Mouse (Mus musculus) cortical plate, adult 2 months (tissue): ENCODE results near the gene Adamtsl5. TPM values are rescaled to one million over a fixed set of nuclear protein-coding genes. Genes with fewer than 3 reads are reported as not detected.

Experiments used
- H3K27ac ChIP-seq: fragments of 200-500 bp; 2 replicates; pipeline ENCODE4 v1.5.1; 2012; ENCODE audit warnings: low read length, control low read depth, inconsistent platforms; ENCODE audit not compliant: insufficient read depth
- H3K4me1 ChIP-seq: fragments of 200-500 bp; 2 replicates; pipeline ENCODE4 v1.6.1; 2011; ENCODE audit warnings: low read length; ENCODE audit not compliant: control insufficient read depth, insufficient read depth
- H3K4me3 ChIP-seq: fragments of 200-500 bp; 2 replicates; pipeline ENCODE4 v1.5.1; 2011; ENCODE audit warnings: mild to moderate bottlenecking, low read length, control low read depth; ENCODE audit not compliant: insufficient read depth
- CTCF ChIP-seq: fragments of 200-500 bp; IDR thresholded peaks from 2 replicates; pipeline ENCODE4 v1.5.1; 2011; ENCODE audit warnings: mild to moderate bottlenecking, control low read depth, low read length; ENCODE audit not compliant: insufficient read depth; ENCODE audit errors: extremely low read depth
- POLR2A ChIP-seq: fragments of 200-500 bp; IDR thresholded peaks from 2 replicates; pipeline ENCODE4 v1.6.1; 2011; ENCODE audit warnings: mild to moderate bottlenecking, low read length, control low read depth; ENCODE audit not compliant: insufficient read depth; ENCODE audit errors: extremely low read depth
- polyA plus RNA-seq: library from polyadenylated mRNA; depleted of rRNA; stranded (reverse); fragments of >200 nt; gene quantifications from 2 replicates; pipeline ENCODE4 v1.2.3, GENCODE M21; 2012

The Adamtsl5 gene
- polyA plus RNA-seq, 1 experiment = 9.4 TPM

- H3K4me3 ChIP-seq = no peak overlapping the region
Observed at GRCm38 (mm10) chr10:80332525-80332989, 15.7 kb downstream of the Adamtsl5 start.

GRCm38 (mm10) chr10:80331636-80332524, 16.3 kb downstream of the Adamtsl5 start:
- Histone ChIP-seq H3K4me3 (no peak overlapping the region), H3K4me1 (no peaks in the 10 kb centered on the region), H3K27ac (no peak overlapping the region)
- TF ChIP-seq CTCF = no peak
- TF ChIP-seq POLR2A = no peak

More at GRCm38 (mm10) chr10:80332525-80332989, 15.7 kb downstream of the Adamtsl5 start:
- Histone ChIP-seq H3K27ac (no peak overlapping the region), H3K4me1 (no peaks in the 10 kb centered on the region)
- TF ChIP-seq POLR2A = no peak
- TF ChIP-seq CTCF = no peak

GRCm38 (mm10) chr10:80330888-80331287, 17.3 kb downstream of the Adamtsl5 start:
- Histone ChIP-seq H3K4me1 (no peaks in the 10 kb centered on the region), H3K27ac (no peak overlapping the region), H3K4me3 (no peak overlapping the region)
- TF ChIP-seq CTCF (no peak), POLR2A (no peak)

- no peaks in the 10 kb centered on the region for H3K4me1 ChIP-seq
- no peak overlapping the region for H3K27ac ChIP-seq
- no peak for TF ChIP-seq CTCF
- TF ChIP-seq POLR2A = no peak
- H3K4me3 ChIP-seq = peak overlapping the region; percentile 34
Observed at GRCm38 (mm10) chr10:80330084-80330483, 18.1 kb downstream of the Adamtsl5 start.

- Histone ChIP-seq H3K4me1 (no peaks in the 10 kb centered on the region), H3K4me3 (peak within 1 kb of the TSS; percentile 34), H3K27ac (no peak within 1 kb of the TSS)
- TF ChIP-seq CTCF (no peak), POLR2A (no peak)
Observed at GRCm38 (mm10) chr10:80329273-80330081, 18.7 kb downstream of the Adamtsl5 start, which contains the start of the genes Pcsk4 and Reep6. Gene Pcsk4 (minus strand): TSS chr10:80329498. Gene Reep6 (plus strand): TSS chr10:80329953.

GRCm38 (mm10) chr10:80325045-80325444, 23.2 kb downstream of the Adamtsl5 start:
- Histone ChIP-seq H3K4me3 (no peak overlapping the region), H3K27ac (no peak overlapping the region), H3K4me1 (no peaks in the 10 kb centered on the region)
- no peak for TF ChIP-seq POLR2A
- no peak for TF ChIP-seq CTCF

GRCm38 (mm10) chr10:80324120-80325037, 23.8 kb downstream of the Adamtsl5 start:
- TF ChIP-seq CTCF (no peak), POLR2A (no peak)
- Histone ChIP-seq H3K4me1 (peaks cover 2% of the 10 kb centered on the region; the same call in 1 of the 2 replicates), H3K4me3 (no peak overlapping the region), H3K27ac (no peak overlapping the region)

GRCm38 (mm10) chr10:80323261-80324119, 24.7 kb downstream of the Adamtsl5 start:
- Histone ChIP-seq H3K27ac (no peak overlapping the region), H3K4me1 (peaks cover 5% of the 10 kb centered on the region), H3K4me3 (peak overlapping the region; percentile 67)
- no peak for TF ChIP-seq CTCF
- no peak for TF ChIP-seq POLR2A
